Mouse (Mus musculus): ENCODE data around the gene a. TPM values are rescaled to one million over a fixed set of nuclear protein-coding genes. Genes with fewer than 3 reads are reported as not detected.
"Not testable (repeated sequence)": the region's sequence is repeated elsewhere in the genome, so short reads cannot be mapped to it uniquely, and the experiment has no call there.

The a gene
- polyA plus RNA-seq, 1 experiment from 2014 or later = 1.1 TPM

- H3K9ac ChIP-seq (ENCODE audit: low read depth, low read length) = no peak overlapping the region
- H3K36me3 ChIP-seq (ENCODE audit: control insufficient read depth, insufficient read depth, low read length) = no peaks in the 10 kb centered on the region
- 69% methylated on average over 3 of the region's 3 CpGs for WGBS
- peaks cover 2% of the 10 kb centered on the region for H3K4me1 ChIP-seq (ENCODE audit: control insufficient read depth, insufficient read depth, low read depth, low read length)
- no peaks in the 10 kb centered on the region for H3K27me3 ChIP-seq (replicated peaks; ENCODE audit: control insufficient read depth, insufficient read depth, low read length)
- H3K9me3 ChIP-seq (ENCODE audit: control insufficient read depth, low read length) = no peaks in the 10 kb centered on the region
- H3K4me2 ChIP-seq (ENCODE audit: low read length) = no peak overlapping the region
- H3K27ac ChIP-seq (ENCODE audit: low read depth, low read length) = no peak overlapping the region
- H3K4me3 ChIP-seq (ENCODE audit: low read length) = no peak overlapping the region
- no peak for ATAC-seq
Observed at GRCm38 (mm10) chr2:155045075-155045474, 253.9 kb downstream of the a start.

DNA sequence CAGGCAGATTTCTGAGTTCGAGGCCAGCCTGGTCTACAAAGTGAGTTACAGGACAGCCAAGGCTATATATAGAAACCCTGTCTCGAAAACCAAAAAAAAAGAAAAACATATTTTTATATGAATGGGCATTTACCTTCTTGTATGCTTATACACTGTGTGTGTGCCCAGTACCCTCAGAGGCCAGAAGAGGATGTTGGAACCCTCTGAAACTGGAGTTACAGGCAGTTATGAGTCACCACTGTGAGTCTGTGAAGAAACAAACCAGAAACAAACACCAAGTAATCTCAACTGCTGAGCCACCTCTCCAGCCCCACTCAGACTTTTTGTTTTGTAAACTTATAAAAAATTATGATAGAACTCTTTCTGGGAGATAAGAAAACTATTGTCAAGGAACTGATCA is 255.6 kb downstream of the a start:
- Histone ChIP-seq H3K4me2 (ENCODE audit: low read length) (no peak overlapping the region), H3K36me3 (ENCODE audit: control insufficient read depth, insufficient read depth, low read length) (no peaks in the 10 kb centered on the region), H3K27ac (ENCODE audit: low read depth, low read length) (no peak overlapping the region), H3K27me3 (replicated peaks; ENCODE audit: control insufficient read depth, insufficient read depth, low read length) (no peaks in the 10 kb centered on the region), H3K4me3 (ENCODE audit: low read length) (no peak overlapping the region), H3K9ac (ENCODE audit: low read depth, low read length) (no peak overlapping the region), H3K9me3 (ENCODE audit: control insufficient read depth, low read length) (no peaks in the 10 kb centered on the region), H3K4me1 (ENCODE audit: control insufficient read depth, insufficient read depth, low read depth, low read length) (peaks cover 5% of the 10 kb centered on the region)
- no peak for ATAC-seq
- 85% methylated on average over 2 of the region's 2 CpGs for WGBS

DNA sequence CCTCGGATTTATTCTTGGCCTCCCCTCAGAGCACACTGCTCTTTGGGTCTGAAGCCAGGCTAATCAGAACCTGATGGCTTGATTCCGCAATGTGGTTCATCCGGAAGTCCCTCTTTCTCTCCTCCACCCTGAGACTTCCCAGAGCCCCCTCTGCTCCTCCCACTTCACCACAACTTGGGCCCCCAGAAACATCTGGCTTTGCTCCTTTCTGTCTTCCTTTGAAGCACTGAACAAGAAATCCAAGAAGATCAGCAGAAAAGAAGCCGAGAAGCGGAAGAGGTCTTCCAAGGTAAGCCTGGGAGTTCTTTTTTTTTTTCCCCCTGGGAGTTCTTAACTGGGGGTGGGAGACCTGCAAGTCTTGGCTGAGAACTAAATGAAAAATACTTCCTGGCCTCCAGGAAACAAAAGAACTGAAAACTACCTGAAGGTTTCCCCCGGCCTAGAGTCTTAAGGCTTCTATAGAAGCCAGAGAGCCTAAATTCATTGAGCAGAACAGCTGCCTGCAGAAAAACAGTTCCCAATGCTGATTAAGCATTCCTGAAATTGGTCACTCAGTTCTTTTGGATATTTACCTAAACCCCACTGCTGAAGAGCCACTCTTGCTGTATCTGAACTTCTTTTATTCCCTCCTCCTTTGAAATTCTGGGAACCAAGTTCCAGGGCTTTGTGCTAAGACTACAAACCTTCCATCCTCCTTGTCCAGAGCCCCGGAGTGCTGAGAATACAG is 256.4 kb downstream of the a start:
- 73% methylated on average over 7 of the region's 7 CpGs for WGBS
- Histone ChIP-seq H3K9ac (ENCODE audit: low read depth, low read length) (no peak overlapping the region), H3K4me3 (ENCODE audit: low read length) (no peak overlapping the region), H3K27me3 (replicated peaks; ENCODE audit: control insufficient read depth, insufficient read depth, low read length) (no peaks in the 10 kb centered on the region), H3K9me3 (ENCODE audit: control insufficient read depth, low read length) (no peaks in the 10 kb centered on the region), H3K36me3 (ENCODE audit: control insufficient read depth, insufficient read depth, low read length) (no peaks in the 10 kb centered on the region), H3K27ac (ENCODE audit: low read depth, low read length) (no peak overlapping the region), H3K4me2 (ENCODE audit: low read length) (no peak overlapping the region), H3K4me1 (ENCODE audit: control insufficient read depth, insufficient read depth, low read depth, low read length) (peaks cover 5% of the 10 kb centered on the region)
- ATAC-seq = no peak

DNA sequence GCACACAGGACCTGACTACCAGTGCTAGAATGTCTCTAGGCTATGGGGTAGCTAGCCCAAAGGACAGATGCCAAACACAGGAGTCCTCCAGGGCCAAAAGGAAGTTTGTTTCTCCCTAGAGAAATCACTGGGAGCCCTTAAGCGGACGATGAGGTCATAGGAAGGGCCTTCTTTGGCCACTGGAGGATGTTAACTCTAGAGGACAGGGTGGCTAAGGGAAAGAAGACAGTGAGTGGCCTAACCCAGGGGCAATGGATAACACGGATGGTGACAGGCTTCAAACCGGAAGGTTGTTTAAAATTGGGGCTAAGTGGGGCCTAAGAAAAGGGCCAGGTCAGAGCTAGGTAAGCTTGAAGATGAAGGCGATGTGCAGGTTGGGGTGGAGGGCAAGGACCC is 258.9 kb downstream of the a start:
- Histone ChIP-seq H3K4me2 (ENCODE audit: low read length) (peak overlapping the region; percentile 60), H3K9ac (ENCODE audit: low read depth, low read length) (peak overlapping the region; percentile 75), H3K27me3 (replicated peaks; ENCODE audit: control insufficient read depth, insufficient read depth, low read length) (no peaks in the 10 kb centered on the region), H3K36me3 (ENCODE audit: control insufficient read depth, insufficient read depth, low read length) (no peaks in the 10 kb centered on the region), H3K4me3 (ENCODE audit: low read length) (peak overlapping the region; percentile 52), H3K27ac (ENCODE audit: low read depth, low read length) (peak overlapping the region; percentile 90), H3K4me1 (ENCODE audit: control insufficient read depth, insufficient read depth, low read depth, low read length) (peaks cover 5% of the 10 kb centered on the region), H3K9me3 (ENCODE audit: control insufficient read depth, low read length) (no peaks in the 10 kb centered on the region)
- ATAC-seq = no peak
- WGBS = 18% methylated on average over 5 of the region's 5 CpGs

DNA sequence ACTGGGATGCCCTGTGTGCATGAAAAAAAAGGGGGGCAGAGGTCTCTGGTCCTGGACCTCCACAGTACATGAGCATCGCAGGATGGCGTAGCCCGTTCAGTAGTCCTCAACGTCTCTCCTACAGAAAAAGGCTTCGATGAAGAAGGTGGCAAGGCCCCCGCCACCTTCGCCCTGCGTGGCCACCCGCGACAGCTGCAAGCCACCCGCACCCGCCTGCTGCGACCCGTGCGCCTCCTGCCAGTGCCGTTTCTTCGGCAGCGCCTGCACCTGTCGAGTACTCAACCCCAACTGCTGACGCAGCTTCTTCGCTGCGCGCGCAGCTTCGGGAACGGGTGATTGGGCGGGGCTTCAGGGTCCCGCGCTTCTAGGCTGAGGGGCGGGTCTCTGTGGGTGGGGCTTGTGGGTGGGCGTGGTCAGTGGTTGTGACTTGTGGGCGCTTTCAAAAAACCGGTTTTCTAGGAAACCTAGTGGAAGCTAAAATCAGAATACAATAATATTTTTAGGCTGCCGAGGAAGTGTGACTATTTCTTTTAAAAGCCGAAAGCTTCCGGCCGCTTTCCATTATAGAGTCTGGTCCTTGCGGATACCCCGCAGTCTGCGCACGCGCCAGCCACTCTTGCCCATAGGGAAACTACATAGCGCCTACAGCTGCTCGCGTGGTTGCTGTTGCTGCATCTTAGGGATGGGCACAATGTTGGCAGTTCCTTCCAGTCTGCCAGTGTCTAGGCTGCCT is 259.5 kb downstream of the a start:
- WGBS = under 1% methylated on average over 45 of the region's 45 CpGs
- Histone ChIP-seq H3K36me3 (ENCODE audit: control insufficient read depth, insufficient read depth, low read length) (no peaks in the 10 kb centered on the region), H3K4me3 (ENCODE audit: low read length) (peak overlapping the region; percentile 52), H3K4me2 (ENCODE audit: low read length) (peak overlapping the region; percentile 60), H3K27ac (ENCODE audit: low read depth, low read length) (peak overlapping the region; percentile 90), H3K4me1 (ENCODE audit: control insufficient read depth, insufficient read depth, low read depth, low read length) (peaks cover 5% of the 10 kb centered on the region), H3K27me3 (replicated peaks; ENCODE audit: control insufficient read depth, insufficient read depth, low read length) (no peaks in the 10 kb centered on the region), H3K9ac (ENCODE audit: low read depth, low read length) (peak overlapping the region; percentile 75), H3K9me3 (ENCODE audit: control insufficient read depth, low read length) (no peaks in the 10 kb centered on the region)
- peak; percentile 96 for ATAC-seq

GRCm38 (mm10) chr2:155051622-155052351 is 260.6 kb downstream of the a start:
- H3K4me3 ChIP-seq (ENCODE audit: low read length) = peak overlapping the region; percentile 52
- peak overlapping the region; percentile 90 for H3K27ac ChIP-seq (ENCODE audit: low read depth, low read length)
- peak overlapping the region; percentile 57 for H3K9ac ChIP-seq (ENCODE audit: low read depth, low read length)
- peak overlapping the region; percentile 60 for H3K4me2 ChIP-seq (ENCODE audit: low read length)
- H3K27me3 ChIP-seq (replicated peaks; ENCODE audit: control insufficient read depth, insufficient read depth, low read length) = no peaks in the 10 kb centered on the region
- WGBS = 26% methylated on average over 9 of the region's 9 CpGs
- no peaks in the 10 kb centered on the region for H3K36me3 ChIP-seq (ENCODE audit: control insufficient read depth, insufficient read depth, low read length)
- peaks cover 5% of the 10 kb centered on the region for H3K4me1 ChIP-seq (ENCODE audit: control insufficient read depth, insufficient read depth, low read depth, low read length)
- no peaks in the 10 kb centered on the region for H3K9me3 ChIP-seq (ENCODE audit: control insufficient read depth, low read length)
- ATAC-seq = no peak

DNA sequence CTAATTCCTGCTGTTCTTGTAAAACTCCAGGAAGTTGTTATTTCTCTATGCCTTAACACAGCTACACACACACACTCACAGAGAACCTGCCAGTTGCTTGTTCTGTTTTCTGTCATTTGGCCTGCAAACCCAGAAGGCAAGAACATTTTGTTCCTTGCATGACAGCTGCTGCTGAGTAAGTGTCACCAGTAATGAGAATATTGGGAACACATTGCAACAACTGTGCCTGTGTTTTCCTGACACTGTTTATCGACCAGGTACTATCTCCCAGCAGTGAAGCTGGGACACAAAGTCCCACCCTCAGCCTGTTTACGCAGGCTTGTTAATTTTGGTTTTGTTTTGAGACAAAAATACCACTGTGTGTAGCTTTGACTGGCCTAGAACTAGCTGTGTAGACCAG is 261.5 kb downstream of the a start:
- no peak for ATAC-seq
- H3K36me3 ChIP-seq (ENCODE audit: control insufficient read depth, insufficient read depth, low read length) = no peaks in the 10 kb centered on the region
- H3K4me3 ChIP-seq (ENCODE audit: low read length) = no peak overlapping the region
- 81% methylated on average over 2 of the region's 2 CpGs for WGBS
- peaks cover 5% of the 10 kb centered on the region for H3K4me1 ChIP-seq (ENCODE audit: control insufficient read depth, insufficient read depth, low read depth, low read length)
- H3K9me3 ChIP-seq (ENCODE audit: control insufficient read depth, low read length) = no peaks in the 10 kb centered on the region
- H3K9ac ChIP-seq (ENCODE audit: low read depth, low read length) = no peak overlapping the region
- H3K27ac ChIP-seq (ENCODE audit: low read depth, low read length) = no peak overlapping the region
- H3K4me2 ChIP-seq (ENCODE audit: low read length) = no peak overlapping the region
- no peaks in the 10 kb centered on the region for H3K27me3 ChIP-seq (replicated peaks; ENCODE audit: control insufficient read depth, insufficient read depth, low read length)

GRCm38 (mm10) chr2:155053512-155053911 is 262.3 kb downstream of the a start:
- not testable (repeated sequence) for H3K36me3 ChIP-seq (ENCODE audit: control insufficient read depth, insufficient read depth, low read length); ATAC-seq; H3K27ac ChIP-seq (ENCODE audit: low read depth, low read length); H3K4me2 ChIP-seq (ENCODE audit: low read length); H3K4me3 ChIP-seq (ENCODE audit: low read length); H3K9me3 ChIP-seq (ENCODE audit: control insufficient read depth, low read length); H3K9ac ChIP-seq (ENCODE audit: low read depth, low read length); H3K27me3 ChIP-seq (replicated peaks; ENCODE audit: control insufficient read depth, insufficient read depth, low read length); H3K4me1 ChIP-seq (ENCODE audit: control insufficient read depth, insufficient read depth, low read depth, low read length)
- WGBS = 95% methylated on average over 8 of the region's 8 CpGs

- 83% methylated on average over 3 of the region's 3 CpGs for WGBS
- Histone ChIP-seq H3K9me3 (ENCODE audit: control insufficient read depth, low read length) (no peaks in the 10 kb centered on the region), H3K27me3 (replicated peaks; ENCODE audit: control insufficient read depth, insufficient read depth, low read length) (no peaks in the 10 kb centered on the region), H3K4me3 (ENCODE audit: low read length) (no peak overlapping the region), H3K36me3 (ENCODE audit: control insufficient read depth, insufficient read depth, low read length) (no peaks in the 10 kb centered on the region), H3K4me1 (ENCODE audit: control insufficient read depth, insufficient read depth, low read depth, low read length) (peaks cover 5% of the 10 kb centered on the region), H3K9ac (ENCODE audit: low read depth, low read length) (no peak overlapping the region), H3K27ac (ENCODE audit: low read depth, low read length) (no peak overlapping the region), H3K4me2 (ENCODE audit: low read length) (no peak overlapping the region)
- no peak for ATAC-seq
Observed at GRCm38 (mm10) chr2:155054672-155055071, 263.5 kb downstream of the a start.
